Mouse (Mus musculus) E14TG2a.4 (cell line): ENCODE results near the gene Ganab.
"Not testable (repeated sequence)": the region's sequence is repeated elsewhere in the genome, so short reads cannot be mapped to it uniquely, and the experiment has no call there.

Experiments used
- H3K27me3 ChIP-seq: 2 replicates; pipeline ENCODE4 v1.6.1; 2014; ENCODE audit warnings: low read length, control low read depth; ENCODE audit not compliant: insufficient read depth
- H3K36me3 ChIP-seq: 2 replicates; pipeline ENCODE4 v1.6.1; 2014; ENCODE audit warnings: low read length, control low read depth; ENCODE audit not compliant: insufficient read depth
- H3K4me1 ChIP-seq: replicated peaks from 2 replicates; pipeline ENCODE4 v1.6.1; 2014; ENCODE audit warnings: low read depth, low read length, control low read depth
- H3K4me3 ChIP-seq: replicated peaks from 2 replicates; pipeline ENCODE4 v1.5.1; 2014; ENCODE audit warnings: mild to moderate bottlenecking, low read length
- H3K9me3 ChIP-seq: 2 replicates; pipeline ENCODE4 v1.6.1; 2014; ENCODE audit warnings: low read length, control low read depth
- CTCF ChIP-seq: conservative IDR thresholded peaks from 2 replicates; pipeline ENCODE4 v1.5.1; 2014; ENCODE audit warnings: low read length
- NANOG ChIP-seq: IDR thresholded peaks from 2 replicates; pipeline ENCODE4 v1.6.1; 2014; ENCODE audit warnings: borderline replicate concordance, low read length, mixed read lengths
- POU5F1 ChIP-seq: IDR thresholded peaks from 2 replicates; pipeline ENCODE4 v1.6.1; 2014; ENCODE audit warnings: low read length, borderline replicate concordance

Gene Ganab

GRCm38 (mm10) chr19:8897865-8898495 lies at the start of gene Ganab:
Ganab (plus strand) TSS chr19:8898071.
- Histone ChIP-seq H3K4me3 (peak within 1 kb of the TSS; percentile 100), H3K27me3 (no peaks in the 10 kb centered on the region), H3K36me3 (peaks cover 73% of the 10 kb centered on the region), H3K9me3 (no peaks in the 10 kb centered on the region), H3K4me1 (peaks cover 68% of the 10 kb centered on the region)
- TF ChIP-seq CTCF (no peak), POU5F1 (no peak)

- Histone ChIP-seq H3K27me3 (no peaks in the 10 kb centered on the region), H3K9me3 (no peaks in the 10 kb centered on the region), H3K4me1 (peaks cover 61% of the 10 kb centered on the region), H3K36me3 (peaks cover 51% of the 10 kb centered on the region), H3K4me3 (no peak overlapping the region)
- TF ChIP-seq POU5F1 = no peak
- TF ChIP-seq NANOG = no peak
Observed at GRCm38 (mm10) chr19:8848356-8848755, 49.5 kb upstream of the Ganab start.

GRCm38 (mm10) chr19:8850402-8850901 lies 47.4 kb upstream of the Ganab start, which contains the start of gene Lrrn4cl:
Lrrn4cl (plus strand) TSS chr19:8850768.
- Histone ChIP-seq H3K27me3 (no peaks in the 10 kb centered on the region), H3K36me3 (peaks cover 33% of the 10 kb centered on the region), H3K4me3 (peak within 1 kb of the TSS; percentile 76), H3K4me1 (peaks cover 61% of the 10 kb centered on the region), H3K9me3 (no peaks in the 10 kb centered on the region)
- no peak for TF ChIP-seq CTCF
- no peak for TF ChIP-seq NANOG
- no peak for TF ChIP-seq POU5F1

GRCm38 (mm10) chr19:8851639-8852038 lies 46.2 kb upstream of the Ganab start:
- TF ChIP-seq POU5F1 (no peak), CTCF (peak; percentile 10; the same call in 1 of the 2 replicates)
- Histone ChIP-seq H3K4me1 (peaks cover 58% of the 10 kb centered on the region), H3K9me3 (no peaks in the 10 kb centered on the region), H3K4me3 (peak overlapping the region; percentile 76), H3K36me3 (peaks cover 22% of the 10 kb centered on the region), H3K27me3 (no peaks in the 10 kb centered on the region)

GRCm38 (mm10) chr19:8852236-8852928 lies 45.5 kb upstream of the Ganab start:
- peaks cover 50% of the 10 kb centered on the region for H3K4me1 ChIP-seq

GRCm38 (mm10) chr19:8853117-8853516 lies 44.8 kb upstream of the Ganab start:
- TF ChIP-seq NANOG (no peak), CTCF (no peak), POU5F1 (no peak)
- Histone ChIP-seq H3K4me3 (no peak overlapping the region), H3K4me1 (peaks cover 43% of the 10 kb centered on the region), H3K36me3 (peaks cover 8% of the 10 kb centered on the region), H3K27me3 (no peaks in the 10 kb centered on the region), H3K9me3 (no peaks in the 10 kb centered on the region)

More at GRCm38 (mm10) chr19:8852236-8852928, 45.5 kb upstream of the Ganab start:
- Histone ChIP-seq H3K27me3 (no peaks in the 10 kb centered on the region), H3K4me3 (peak overlapping the region; percentile 76), H3K36me3 (peaks cover 14% of the 10 kb centered on the region), H3K9me3 (no peaks in the 10 kb centered on the region)
- TF ChIP-seq POU5F1 (no peak), NANOG (no peak), CTCF (no peak)

- H3K27me3 ChIP-seq = no peaks in the 10 kb centered on the region
- TF ChIP-seq NANOG = no peak
- no peak for TF ChIP-seq POU5F1
- TF ChIP-seq CTCF = peak; percentile 79
- no peaks in the 10 kb centered on the region for H3K36me3 ChIP-seq
- peaks cover 1% of the 10 kb centered on the region for H3K4me1 ChIP-seq
- H3K4me3 ChIP-seq = no peak overlapping the region
- H3K9me3 ChIP-seq = no peaks in the 10 kb centered on the region
Observed at GRCm38 (mm10) chr19:8857689-8858088, 40.2 kb upstream of the Ganab start.

- no peak overlapping the region for H3K4me3 ChIP-seq
- no peaks in the 10 kb centered on the region for H3K9me3 ChIP-seq
- no peaks in the 10 kb centered on the region for H3K36me3 ChIP-seq
- no peaks in the 10 kb centered on the region for H3K4me1 ChIP-seq
- no peaks in the 10 kb centered on the region for H3K27me3 ChIP-seq
- TF ChIP-seq NANOG (no peak), POU5F1 (no peak), CTCF (peak; percentile 29)
Observed at GRCm38 (mm10) chr19:8859018-8859417, 38.9 kb upstream of the Ganab start.

- Histone ChIP-seq H3K4me1 (peaks cover 4% of the 10 kb centered on the region; the same call in 1 of the 2 replicates), H3K4me3 (no peak overlapping the region), H3K9me3 (no peaks in the 10 kb centered on the region), H3K36me3 (no peaks in the 10 kb centered on the region), H3K27me3 (no peaks in the 10 kb centered on the region)
- TF ChIP-seq POU5F1 (no peak), CTCF (0 out of 2 replicates have a peak, but pooled peaks have one; percentile 9)
Observed at GRCm38 (mm10) chr19:8864265-8864664, 33.6 kb upstream of the Ganab start.

GRCm38 (mm10) chr19:8870381-8870780 lies 27.5 kb upstream of the Ganab start:
- peak overlapping the region; percentile 100 for H3K4me3 ChIP-seq
- H3K4me1 ChIP-seq = peaks cover 45% of the 10 kb centered on the region

More at GRCm38 (mm10) chr19:8870381-8870780, 27.5 kb upstream of the Ganab start:
- H3K36me3 ChIP-seq = peaks cover 34% of the 10 kb centered on the region
- not testable (repeated sequence) for H3K9me3 ChIP-seq, H3K27me3 ChIP-seq
